Mouse (Mus musculus): Measurements from ENCODE around the gene Lrp4. TPM values are rescaled to one million over a fixed set of nuclear protein-coding genes. Genes with fewer than 3 reads are reported as not detected.

The Lrp4 gene
- polyA plus RNA-seq, 1 experiment from 2014 or later: 9.2 TPM

DNA sequence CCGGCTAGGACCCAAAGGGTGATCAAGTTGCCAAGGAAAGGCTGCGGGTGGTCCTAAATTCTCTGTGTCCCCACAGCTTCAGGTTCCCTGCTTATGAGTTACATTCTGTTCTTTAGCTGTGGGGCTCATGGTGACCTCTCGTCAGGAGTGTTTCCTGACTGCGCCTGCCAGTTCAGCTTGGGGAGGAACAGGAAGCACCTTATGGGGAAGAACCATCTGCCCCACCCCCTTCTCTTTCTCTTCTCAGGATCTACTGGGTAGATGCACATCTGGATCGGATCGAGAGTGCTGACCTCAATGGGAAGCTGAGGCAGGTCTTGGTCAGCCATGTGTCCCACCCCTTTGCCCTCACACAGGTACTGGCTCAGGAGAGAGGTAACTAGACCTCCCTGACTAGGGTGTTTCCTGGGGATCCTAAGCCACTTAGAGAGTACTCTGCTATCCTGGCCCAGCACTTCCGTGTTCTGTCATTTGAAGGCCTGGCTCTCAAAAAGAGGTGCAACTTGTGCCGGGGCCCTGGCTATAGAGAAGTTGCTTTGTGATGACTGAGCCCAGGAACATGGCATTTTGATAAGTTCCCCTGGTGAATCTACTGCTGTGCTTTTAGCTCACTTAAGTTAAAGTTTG is 40.9 kb downstream of the Lrp4 start:
- WGBS: 84% methylated on average over 8 of the region's 8 CpGs
- ATAC-seq: no peak
- no peak overlapping the region for H3K27ac ChIP-seq
- peaks cover 56% of the 10 kb centered on the region for H3K36me3 ChIP-seq
- no peak overlapping the region for H3K4me2 ChIP-seq (replicated peaks)
- H3K27me3 ChIP-seq (replicated peaks): no peaks in the 10 kb centered on the region
- H3K4me1 ChIP-seq (replicated peaks): no peaks in the 10 kb centered on the region
- H3K4me3 ChIP-seq (replicated peaks): no peak overlapping the region
- no peak overlapping the region for H3K9ac ChIP-seq
- H3K9me3 ChIP-seq: no peaks in the 10 kb centered on the region

GRCm38 (mm10) chr2:91508076-91508475 is 50.8 kb downstream of the Lrp4 start:
- 92% methylated on average over 8 of the region's 8 CpGs for WGBS
- Histone ChIP-seq H3K4me2 (replicated peaks) (no peak overlapping the region), H3K9ac (no peak overlapping the region), H3K36me3 (peaks cover 33% of the 10 kb centered on the region; the same call in 1 of the 2 replicates), H3K27me3 (replicated peaks) (no peaks in the 10 kb centered on the region), H3K4me3 (replicated peaks) (no peak overlapping the region), H3K4me1 (replicated peaks) (no peaks in the 10 kb centered on the region), H3K27ac (no peak overlapping the region), H3K9me3 (no peaks in the 10 kb centered on the region)
- no peak for ATAC-seq

GRCm38 (mm10) chr2:91517186-91517585 is 59.9 kb downstream of the Lrp4 start:
- ATAC-seq: peak; percentile 58
- 18% methylated on average over 2 of the region's 2 CpGs for WGBS
- H3K27ac ChIP-seq: no peak overlapping the region

GRCm38 (mm10) chr2:91526294-91527146 is 69.2 kb downstream of the Lrp4 start, which contains the start of gene Ckap5:
Gene Ckap5, plus strand, starts transcription at chr2:91526762.
- WGBS: 2% methylated on average over 62 of the region's 64 CpGs
- no peaks in the 10 kb centered on the region for H3K9me3 ChIP-seq

More at GRCm38 (mm10) chr2:91517186-91517585, 59.9 kb downstream of the Lrp4 start:
- H3K9ac ChIP-seq: no peak overlapping the region
- H3K4me3 ChIP-seq (replicated peaks): no peak overlapping the region
- no peaks in the 10 kb centered on the region for H3K4me1 ChIP-seq (replicated peaks)
- H3K4me2 ChIP-seq (replicated peaks): no peak overlapping the region
- no peaks in the 10 kb centered on the region for H3K9me3 ChIP-seq
- 0 out of 2 replicates have a peak, but pooled peaks cover 4% of the 10 kb centered on the region for H3K36me3 ChIP-seq
- no peaks in the 10 kb centered on the region for H3K27me3 ChIP-seq (replicated peaks)

GRCm38 (mm10) chr2:91527147-91527486 is 69.8 kb downstream of the Lrp4 start:
- peak overlapping the region; percentile 67 for H3K4me2 ChIP-seq (replicated peaks)
- H3K4me1 ChIP-seq (replicated peaks): 0 out of 2 replicates have a peak, but pooled peaks cover 5% of the 10 kb centered on the region
- H3K27me3 ChIP-seq (replicated peaks): no peaks in the 10 kb centered on the region
- 0% methylated on average over 15 of the region's 15 CpGs for WGBS
- H3K9me3 ChIP-seq: no peaks in the 10 kb centered on the region
- peak overlapping the region; percentile 99 for H3K4me3 ChIP-seq (replicated peaks)
- H3K9ac ChIP-seq: peak overlapping the region; percentile 96
- H3K27ac ChIP-seq: peak overlapping the region; percentile 76
- no peaks in the 10 kb centered on the region for H3K36me3 ChIP-seq
- peak; percentile 74 for ATAC-seq

More at GRCm38 (mm10) chr2:91526294-91527146, 69.2 kb downstream of the Lrp4 start, which contains the start of gene Ckap5:
- Histone ChIP-seq H3K27me3 (replicated peaks) (no peaks in the 10 kb centered on the region), H3K36me3 (no peaks in the 10 kb centered on the region), H3K4me3 (replicated peaks) (peak within 1 kb of the TSS; percentile 99), H3K4me1 (replicated peaks) (0 out of 2 replicates have a peak, but pooled peaks cover 5% of the 10 kb centered on the region), H3K27ac (peak within 1 kb of the TSS; percentile 76), H3K4me2 (replicated peaks) (peak within 1 kb of the TSS; percentile 67), H3K9ac (peak within 1 kb of the TSS; percentile 96)
- ATAC-seq: peak; percentile 99

DNA sequence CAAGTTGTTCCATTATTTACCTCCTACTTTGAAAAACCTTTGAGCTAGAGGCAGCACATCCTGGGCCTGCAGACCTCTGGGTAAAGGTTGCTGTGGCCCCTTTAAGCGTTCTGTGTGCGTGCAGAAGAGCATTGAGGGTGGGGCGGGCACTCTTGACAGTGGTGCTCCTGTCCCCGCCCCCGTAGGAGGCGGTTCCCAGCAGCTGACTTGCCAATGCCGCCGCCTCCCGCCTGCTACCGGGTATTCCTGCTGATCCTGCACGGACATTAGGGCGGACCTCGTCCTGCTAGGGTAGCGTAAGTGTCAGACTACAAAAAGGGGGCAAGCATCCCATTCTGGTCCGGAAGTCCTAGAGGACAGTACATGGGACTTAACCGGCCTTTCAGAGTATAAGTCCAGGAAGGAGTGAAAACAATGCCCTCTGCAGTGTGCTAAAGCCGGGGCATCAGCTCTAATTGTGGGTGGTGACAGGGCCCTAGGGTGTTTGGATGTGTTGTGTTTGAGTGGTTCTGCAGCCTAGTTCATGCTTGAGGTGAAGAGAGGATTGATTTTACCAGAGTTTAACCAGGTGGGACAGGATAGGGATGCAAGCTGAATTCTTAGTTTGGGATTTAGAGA is 80.4 kb downstream of the Lrp4 start:
- 4% methylated on average over 17 of the region's 17 CpGs for WGBS
- Histone ChIP-seq H3K4me1 (replicated peaks) (peaks cover 8% of the 10 kb centered on the region; the same call in 1 of the 2 replicates), H3K4me2 (replicated peaks) (peak overlapping the region; percentile 75), H3K9me3 (no peaks in the 10 kb centered on the region), H3K36me3 (no peaks in the 10 kb centered on the region), H3K27me3 (replicated peaks) (no peaks in the 10 kb centered on the region), H3K4me3 (replicated peaks) (peak overlapping the region; percentile 38), H3K27ac (no peak overlapping the region), H3K9ac (peak overlapping the region; percentile 33; the same call in 1 of the 2 replicates)
- peak; percentile 99 for ATAC-seq

Other genes starting within 250 kb of the Lrp4 start
- 14.8 and 17.4 TPM in 2 replicates for gene Ddb2, start 220.5 kb upstream of the Lrp4 start, polyA plus RNA-seq (2015; fragmentation: Nextera tagmentation; extraction: Ambion mirVana)
- gene Pacsin3, start 201.6 kb upstream of the Lrp4 start, polyA plus RNA-seq (2015; fragmentation: Nextera tagmentation; extraction: Ambion mirVana): 21.3 and 22.3 TPM in 2 replicates
- gene Arfgap2, start 192.5 kb upstream of the Lrp4 start, polyA plus RNA-seq (2015; fragmentation: Nextera tagmentation; extraction: Ambion mirVana): 72.0 and 75.6 TPM in 2 replicates
- 36.3 and 38.6 TPM in 2 replicates for gene 1110051M20Rik, start 12.8 kb upstream of the Lrp4 start, polyA plus RNA-seq (2015; fragmentation: Nextera tagmentation; extraction: Ambion mirVana)
- 68.7 and 81.2 TPM in 2 replicates for gene Ckap5, start 69.3 kb downstream of the Lrp4 start, polyA plus RNA-seq (2015; fragmentation: Nextera tagmentation; extraction: Ambion mirVana)
- gene F2, start 178.9 kb downstream of the Lrp4 start, polyA plus RNA-seq (2015; fragmentation: Nextera tagmentation; extraction: Ambion mirVana): 3.4 and 7.2 TPM in 2 replicates
- gene Zfp408, start 192.3 kb downstream of the Lrp4 start, polyA plus RNA-seq (2015; fragmentation: Nextera tagmentation; extraction: Ambion mirVana): 7.8 and 8.0 TPM in 2 replicates
- 140 and 143 TPM in 2 replicates for gene Arhgap1, start 192.3 kb downstream of the Lrp4 start, polyA plus RNA-seq (2015; fragmentation: Nextera tagmentation; extraction: Ambion mirVana)

Measured in intestine, embryonic 15.5 days (tissue).